Comparison of ENCODE assay signal across 8 mouse cellular contexts in the genomic region with DNA sequence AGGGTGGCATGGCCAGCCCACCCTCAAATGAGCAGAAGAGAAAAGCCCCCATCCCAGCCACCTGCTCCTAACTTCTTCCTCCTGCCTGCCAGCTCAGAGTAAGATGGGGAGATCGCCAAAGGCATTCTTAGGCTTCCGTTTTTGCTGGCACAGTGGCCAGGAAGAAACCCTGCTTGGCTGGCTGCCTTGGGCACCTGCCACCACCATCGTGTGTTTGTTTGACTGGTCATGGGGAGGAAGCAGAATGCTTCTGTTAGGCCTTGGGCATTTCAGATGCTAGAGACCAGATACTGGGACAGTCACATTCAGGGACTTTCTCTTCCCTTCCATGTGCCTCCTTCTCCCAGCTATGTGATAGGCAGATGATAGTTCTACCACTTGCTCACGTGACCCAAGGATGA.
A peak's percentile ranks its signal among the peaks of the same experiment; 100 is the strongest.
DNase-seq lines count a peak whose midpoint lies in the region.

No protein-coding gene starts in this region.

- intact Hi-C loops in heart, postnatal 25 days (cut with DNase I) = no loop called here

- DNase-seq in heart, postnatal 4 days = peak; percentile 46
- DNase-seq in heart, postnatal 25 days (ENCODE audit: low spot score) = no peak
- peak; percentile 65 for DNase-seq in urinary bladder, postnatal 14 days (ENCODE audit: low spot score)
- DNase-seq in urinary bladder, postnatal 10 days (ENCODE audit: low spot score) = no peak
- DNase-seq in fat pad, adult 2 months (ENCODE audit: extremely low read depth, low read depth, low spot score) = peak; percentile 61
- DNase-seq in frontal cortex, postnatal 36 days (ENCODE audit: low spot score in 2 of 2) = no peak
- no peak for DNase-seq in frontal cortex, postnatal 14 days (ENCODE audit: low spot score in 2 of 2)
- no peak for DNase-seq in gastrocnemius, adult 8-10 months (ENCODE audit: low spot score in 2 of 2)

Comparison
In these comparisons a context has a peak if more than half of its experiments do, and no peak if none do; other contexts are left out.
1. DNase-seq: peak in heart, postnatal 4 days (single experiment), urinary bladder, postnatal 14 days (single experiment) and fat pad, adult 2 months (single experiment); none in heart, postnatal 25 days (single experiment), urinary bladder, postnatal 10 days (single experiment), frontal cortex, postnatal 36 days (0 of 2), frontal cortex, postnatal 14 days (0 of 2) and gastrocnemius, adult 8-10 months (0 of 2).